Mouse (Mus musculus): ENCODE measurements around the gene A630095N17Rik.

Gene A630095N17Rik

DNA sequence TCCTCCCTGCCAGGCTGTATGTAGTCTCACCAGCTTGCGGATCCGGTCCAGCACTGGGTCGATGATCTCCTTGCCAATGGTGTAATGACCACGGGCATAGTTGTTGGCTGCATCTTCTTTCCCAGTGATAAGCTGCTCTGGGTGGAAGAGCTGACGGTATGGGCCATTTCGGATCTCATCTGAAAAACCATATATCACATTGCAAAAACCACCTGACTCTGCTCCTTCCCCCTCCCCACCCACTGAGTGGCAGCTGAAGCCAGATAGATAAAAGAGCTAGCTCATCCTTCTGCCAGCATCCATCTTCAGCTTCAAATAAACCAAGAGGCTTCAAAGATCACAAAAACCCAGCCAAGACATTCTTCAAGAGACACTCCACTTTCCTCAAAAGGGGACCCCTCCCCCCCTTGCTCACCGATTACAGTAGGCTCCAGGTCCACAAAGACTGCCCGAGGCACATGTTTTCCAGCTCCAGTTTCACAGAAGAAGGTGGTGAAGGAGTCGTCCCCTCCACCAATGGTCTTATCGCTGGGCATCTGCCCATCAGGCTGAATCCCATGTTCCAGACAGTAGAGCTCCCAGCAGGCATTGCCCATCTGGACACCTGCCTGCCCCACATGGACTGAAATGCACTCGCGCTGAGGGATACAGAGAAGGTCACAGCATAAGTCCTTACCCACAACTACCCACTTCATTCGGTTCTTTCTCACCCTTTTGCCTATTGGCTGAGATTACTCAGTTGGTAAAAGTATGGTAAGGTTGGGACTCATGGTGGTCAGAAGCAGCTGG, 14.9 kb downstream of the A630095N17Rik start:
- in situ Hi-C loops (cut with MboI, MseI): loop anchor here (10.0 kb wide), 3 partner anchors 92 to 622 kb away; partner anchors contain the start of genes Dnpep (in 1 of the 2) and Nhej1 (in 1 of the 2)

DNA sequence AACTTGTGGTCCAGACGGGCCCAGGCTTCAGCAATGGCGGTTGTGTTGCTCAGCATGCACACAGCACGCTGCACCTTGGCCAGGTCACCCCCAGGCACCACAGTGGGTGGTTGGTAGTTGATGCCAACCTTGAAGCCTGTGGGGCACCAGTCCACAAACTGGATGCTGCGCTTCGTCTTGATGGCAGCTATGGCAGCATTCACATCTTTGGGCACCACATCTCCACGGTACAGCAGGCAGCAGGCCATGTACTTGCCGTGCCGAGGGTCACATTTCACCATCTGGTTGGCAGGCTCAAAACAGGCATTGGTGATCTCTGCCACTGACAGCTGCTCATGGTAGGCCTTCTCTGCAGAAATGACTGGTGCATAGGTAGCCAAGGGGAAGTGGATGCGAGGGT, 16.1 kb downstream of the A630095N17Rik start:
- in situ Hi-C loops (cut with MboI, MseI): loop anchor here (10.0 kb wide), 3 partner anchors 91 to 621 kb away; partner anchors contain the start of genes Dnpep (in 1 of the 2) and Nhej1 (in 1 of the 2)

DNA sequence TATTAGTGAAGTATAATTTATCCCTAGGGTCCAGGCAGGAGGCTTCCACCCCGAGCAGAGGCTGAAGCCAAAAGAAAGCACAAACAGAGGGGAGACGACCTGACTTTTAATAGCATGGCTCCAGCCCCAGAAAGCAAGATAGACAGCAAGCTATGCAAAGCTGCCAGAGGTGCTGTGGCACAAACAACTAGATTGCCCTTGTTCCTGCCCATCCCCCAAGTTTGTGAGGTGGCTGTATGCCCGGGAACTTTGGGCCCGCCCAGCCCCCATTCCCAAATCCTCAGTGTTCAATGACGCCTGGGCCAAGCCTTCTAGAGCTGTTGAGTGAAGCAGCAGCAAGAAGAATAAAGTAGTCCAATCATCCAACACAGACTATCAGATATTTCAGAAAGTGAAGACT, 17.0 kb downstream of the A630095N17Rik start:
- in situ Hi-C loops (cut with MboI, MseI): loop anchor here (10.0 kb wide), 3 partner anchors 90 to 620 kb away; partner anchors contain the start of genes Dnpep (in 1 of the 2) and Nhej1 (in 1 of the 2)

DNA sequence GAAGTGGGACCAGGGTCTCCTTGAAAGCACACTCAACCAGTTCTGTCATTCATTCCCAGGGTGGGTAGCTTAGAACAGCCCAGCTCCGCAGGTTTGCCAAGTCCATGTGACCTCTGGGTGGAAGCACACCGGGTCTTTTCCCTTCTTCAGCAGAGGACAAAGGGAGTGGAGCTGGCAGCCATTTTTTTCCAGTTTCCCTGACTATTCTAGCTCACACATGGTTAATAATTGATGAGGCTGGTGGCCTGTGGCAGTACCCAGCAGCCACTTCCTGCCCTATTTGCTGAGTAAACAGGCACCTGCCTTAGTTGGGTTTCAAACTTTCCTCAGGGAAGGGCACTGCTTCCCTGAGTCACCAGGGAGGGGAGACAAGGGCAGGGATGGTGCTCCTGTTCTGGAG, 17.5 kb downstream of the A630095N17Rik start:
- in situ Hi-C loops (cut with MboI, MseI): loop anchor here (10.0 kb wide), 3 partner anchors 90 to 620 kb away; partner anchors contain the start of genes Dnpep (in 1 of the 2) and Nhej1 (in 1 of the 2)

DNA sequence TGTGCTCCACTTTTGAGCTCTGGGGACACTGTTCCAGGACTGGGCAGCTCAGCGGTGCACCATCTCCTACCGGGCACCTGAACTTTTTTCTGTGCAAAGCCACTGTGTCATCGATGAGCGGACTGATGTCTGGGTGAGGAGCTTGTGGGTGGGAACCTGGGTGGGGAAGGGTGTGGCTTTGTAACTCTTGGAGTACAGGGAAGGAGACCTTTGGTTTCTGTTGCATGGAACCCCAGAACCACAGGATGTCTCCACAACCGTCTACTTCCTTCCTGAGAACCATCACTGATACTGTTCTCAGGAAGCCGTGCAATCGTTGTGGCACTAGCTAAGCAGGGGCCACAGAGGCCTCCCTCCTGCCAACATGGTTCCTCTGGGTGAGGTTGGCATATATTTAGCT, 18.8 kb downstream of the A630095N17Rik start:
- in situ Hi-C loops (cut with MboI, MseI): loop anchor here (10.0 kb wide), 3 partner anchors 88 to 618 kb away; partner anchors contain the start of genes Dnpep (in 1 of the 2) and Nhej1 (in 1 of the 2)

DNA sequence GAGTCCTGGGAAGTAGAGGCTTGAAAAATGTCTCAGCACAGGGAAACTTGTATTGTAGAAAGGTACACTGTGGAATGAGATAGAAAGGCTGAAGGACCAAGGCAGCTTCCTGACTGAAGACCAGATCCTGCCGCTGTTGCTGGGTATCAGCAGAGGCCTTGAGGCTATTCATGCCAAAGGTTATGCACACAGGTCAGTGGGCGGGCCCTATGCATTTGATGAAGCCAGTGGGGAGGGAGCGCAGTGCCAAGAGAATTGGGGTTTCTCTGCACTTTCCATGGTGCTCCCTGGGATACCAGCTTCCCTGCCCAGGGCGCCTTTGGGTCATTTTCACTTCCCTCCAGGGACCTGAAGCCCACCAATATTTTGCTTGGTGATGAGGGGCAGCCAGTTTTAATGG, 19.4 kb downstream of the A630095N17Rik start:
- in situ Hi-C loops (cut with MboI, MseI): loop anchor here (10.0 kb wide), 3 partner anchors 88 to 618 kb away; partner anchors contain the start of genes Dnpep (in 1 of the 2) and Nhej1 (in 1 of the 2)

DNA sequence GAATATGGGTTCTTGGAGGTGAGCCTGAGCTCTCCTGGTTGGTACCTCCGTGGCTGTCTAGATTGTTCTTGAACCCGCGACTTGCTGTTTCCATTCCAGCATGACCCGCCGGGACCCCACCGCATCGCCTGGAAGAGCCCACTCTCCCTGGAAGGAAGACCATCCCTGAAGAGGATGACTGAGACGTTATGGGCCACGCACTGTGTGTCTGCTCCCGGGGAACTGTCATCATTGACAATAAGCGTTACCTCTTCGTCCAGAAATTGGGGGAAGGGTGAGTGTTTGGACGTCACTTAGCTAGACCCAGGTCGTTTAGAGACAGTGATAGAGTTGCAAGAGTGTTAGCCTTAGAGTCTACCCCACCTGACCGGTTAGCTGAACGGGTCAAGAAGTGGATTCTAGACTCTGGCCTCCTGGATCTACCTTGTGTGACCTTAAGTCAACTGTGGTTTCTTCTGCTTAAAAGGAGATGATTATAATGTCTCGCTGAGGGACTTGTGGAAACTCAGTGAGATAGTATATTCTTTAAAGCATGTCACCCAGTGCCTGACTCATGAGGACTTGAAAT, 20.7 kb downstream of the A630095N17Rik start:
- in situ Hi-C loops (cut with MboI, MseI): loop anchor here (10.0 kb wide), 3 partner anchors 86 to 616 kb away; partner anchors contain the start of genes Dnpep (in 1 of the 2) and Nhej1 (in 1 of the 2)

DNA sequence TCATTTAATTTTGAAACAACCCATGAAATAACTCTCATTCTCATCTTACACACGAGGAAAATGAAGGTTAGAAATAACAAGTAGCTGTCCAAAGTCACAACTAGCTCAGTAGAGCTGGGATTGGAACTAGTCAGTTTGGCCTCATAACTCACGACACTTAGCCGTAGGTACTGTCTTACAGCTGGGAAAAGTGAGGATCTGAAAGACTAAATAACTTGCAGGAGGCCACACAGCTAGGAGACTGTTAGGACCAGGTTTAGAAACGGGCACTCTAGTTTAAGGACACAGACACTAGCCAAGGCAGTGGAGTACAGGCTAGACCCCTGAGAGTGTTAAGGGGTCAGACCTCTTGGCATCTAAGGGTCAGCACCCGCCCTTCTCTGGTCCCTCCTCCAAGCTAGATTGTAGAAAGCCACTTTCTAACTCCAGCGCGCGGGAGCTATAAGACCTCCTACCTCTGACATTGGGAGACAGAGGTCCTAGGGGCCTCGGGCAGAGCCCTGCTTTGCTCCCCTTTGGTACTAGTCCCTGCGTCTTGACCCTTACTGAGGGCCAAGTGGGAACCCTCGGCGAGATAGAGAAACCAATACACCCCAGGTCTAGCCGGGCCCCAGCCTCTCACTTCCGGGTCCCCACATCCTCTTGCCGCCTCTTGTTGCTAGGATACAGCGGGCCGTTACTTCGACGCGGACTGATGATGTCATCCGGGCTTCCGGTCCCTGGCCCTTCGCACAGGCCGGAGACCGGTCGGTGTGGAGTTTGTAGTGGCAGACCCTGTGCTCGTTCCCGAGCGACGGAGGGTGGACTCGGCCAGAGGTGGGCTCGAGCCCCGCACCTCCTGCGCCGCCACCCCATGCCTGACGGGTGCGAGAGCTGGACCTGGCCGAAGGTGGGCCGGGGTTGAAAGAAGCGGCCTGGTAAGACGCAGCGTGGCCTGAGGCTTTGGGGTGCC, 21.5 kb downstream of the A630095N17Rik start, which contains the start of the genes Glb1l and Stk16:
Gene Glb1l (minus strand): TSS at position 678 of the 952 bp plus-strand sequence.
Gene Stk16 (plus strand): TSS at position 703 of the 952 bp plus-strand sequence.
- in situ Hi-C loops (cut with MboI, MseI): loop anchor here (10.0 kb wide), 3 partner anchors 86 to 616 kb away; partner anchors contain the start of genes Dnpep (in 1 of the 2) and Nhej1 (in 1 of the 2)

DNA sequence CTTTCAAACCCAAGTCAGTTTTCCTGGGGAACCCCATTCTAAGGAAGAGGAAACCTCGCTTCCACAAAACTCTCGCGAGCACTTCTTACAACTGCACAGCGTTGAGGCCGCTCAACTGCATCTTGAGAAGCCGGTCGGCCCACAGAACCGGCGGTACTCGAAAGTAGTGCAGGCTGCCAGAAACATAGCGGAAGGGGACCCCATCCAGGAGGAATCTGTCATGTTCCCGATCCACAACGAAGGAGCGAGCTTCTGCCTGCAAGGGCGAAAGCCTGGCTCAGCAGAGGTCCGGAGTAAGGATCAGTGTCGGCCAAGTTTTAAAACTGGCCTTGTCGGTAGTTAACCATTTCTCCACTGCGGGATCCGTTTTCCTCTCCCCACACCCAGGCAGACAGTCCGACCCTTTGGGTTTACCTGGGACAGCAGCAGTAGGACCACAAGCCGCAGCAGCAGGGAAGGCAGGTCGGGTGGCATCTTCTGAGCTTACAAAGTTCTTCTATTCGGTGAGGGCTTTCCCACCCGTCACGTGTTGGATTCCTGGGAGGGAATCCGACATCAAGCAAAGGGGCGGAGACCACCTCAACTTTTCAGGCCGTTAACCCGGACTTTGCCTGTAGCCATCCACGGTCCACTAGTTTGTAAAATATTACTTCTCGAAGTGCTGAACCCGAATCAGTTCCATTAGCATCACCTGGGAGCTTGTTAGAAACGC, 22.8 kb downstream of the A630095N17Rik start:
- in situ Hi-C loops (cut with MboI, MseI): no loop called here

DNA sequence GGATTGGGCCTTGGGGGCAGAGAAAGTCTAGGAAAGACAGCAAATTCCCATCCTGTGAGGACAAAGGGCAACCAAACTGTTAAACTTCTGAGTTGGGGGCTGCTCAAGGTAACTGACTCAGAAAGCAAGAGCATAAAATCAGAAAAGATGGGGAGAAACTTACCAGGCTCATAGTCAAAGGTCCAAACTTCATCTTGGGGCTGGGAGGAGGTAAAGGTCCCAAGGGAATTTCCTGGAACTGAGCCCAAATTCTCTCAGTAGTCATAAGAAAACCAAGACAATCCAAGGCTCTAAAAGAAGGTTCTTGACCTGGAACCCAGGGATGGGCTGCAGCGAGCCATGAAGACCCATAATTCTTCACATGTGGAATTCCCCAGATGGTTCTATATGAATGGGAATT, 30.7 kb downstream of the A630095N17Rik start:
- in situ Hi-C loops (cut with MboI, MseI): no loop called here

DNA sequence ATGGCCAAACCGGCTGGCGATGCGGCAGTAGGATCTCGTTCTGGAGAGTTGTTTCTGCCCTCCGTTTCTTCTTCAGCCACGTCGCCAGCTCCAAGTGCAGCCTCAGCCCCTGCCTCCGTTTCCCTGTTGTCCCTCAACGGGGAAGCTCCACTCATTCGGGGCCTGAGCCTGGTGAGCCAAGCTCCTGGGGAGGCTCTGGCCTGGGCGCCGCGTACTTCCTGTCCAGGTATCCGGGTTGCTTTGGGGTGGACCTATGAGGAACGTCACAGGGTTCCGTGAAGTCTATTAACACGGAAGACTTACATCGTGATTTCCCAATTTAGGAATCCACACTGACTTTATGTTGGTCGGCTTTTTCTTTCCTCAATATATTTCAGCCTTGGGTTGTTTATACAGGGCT, 39.5 kb downstream of the A630095N17Rik start:
- in situ Hi-C loops (cut with MboI, MseI): loop anchor here in 1 of 2 experiments (10.0 kb wide), 1 partner anchor 138 kb away; no protein-coding TSS in a partner anchor

DNA sequence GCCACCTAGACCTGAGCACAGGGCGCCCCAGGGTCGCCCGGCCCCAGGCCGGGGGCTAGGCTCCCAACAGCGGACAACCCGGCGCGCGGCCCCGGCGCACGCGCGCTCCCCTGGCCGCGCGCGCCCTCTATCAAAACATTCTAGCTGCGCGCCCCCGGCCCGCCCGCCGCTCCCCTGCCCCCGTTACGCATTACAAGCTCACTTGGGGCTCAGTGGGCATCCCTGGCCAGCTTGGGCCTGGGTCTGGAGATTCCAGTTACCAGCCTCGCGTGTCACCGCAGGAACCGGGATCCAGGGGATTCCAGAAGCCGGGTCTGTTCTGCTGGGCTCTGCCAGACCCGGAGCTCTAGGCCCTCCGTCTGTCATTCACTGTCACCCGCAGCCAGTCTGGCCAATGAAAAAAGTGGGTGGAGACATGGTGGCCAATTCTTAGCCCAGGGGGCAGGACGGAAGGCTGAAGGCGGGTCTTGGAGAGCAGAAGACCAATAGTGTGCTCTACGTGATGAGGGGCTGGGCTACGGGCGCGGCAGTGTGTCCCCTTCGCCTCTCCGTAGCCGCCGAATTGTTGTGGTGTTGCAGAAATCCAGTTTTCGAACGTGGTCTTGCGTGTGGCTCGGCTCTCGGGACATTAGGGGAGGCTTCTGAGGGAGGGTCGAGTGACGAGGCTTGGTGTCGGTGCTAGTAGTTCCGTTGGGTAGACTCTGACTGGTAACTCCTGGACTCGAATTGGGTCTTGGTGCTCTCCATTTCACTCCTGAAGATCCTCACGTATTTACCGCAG, 40.1 kb downstream of the A630095N17Rik start, which contains the start of the genes Ankzf1 and Atg9a:
Gene Ankzf1 (plus strand): TSS at position 530 of the 781 bp plus-strand sequence.
Gene Atg9a (minus strand): TSS at position 575 of the 781 bp plus-strand sequence.
- in situ Hi-C loops (cut with MboI, MseI): loop anchor here in 1 of 2 experiments (10.0 kb wide), 1 partner anchor 137 kb away; no protein-coding TSS in a partner anchor

DNA sequence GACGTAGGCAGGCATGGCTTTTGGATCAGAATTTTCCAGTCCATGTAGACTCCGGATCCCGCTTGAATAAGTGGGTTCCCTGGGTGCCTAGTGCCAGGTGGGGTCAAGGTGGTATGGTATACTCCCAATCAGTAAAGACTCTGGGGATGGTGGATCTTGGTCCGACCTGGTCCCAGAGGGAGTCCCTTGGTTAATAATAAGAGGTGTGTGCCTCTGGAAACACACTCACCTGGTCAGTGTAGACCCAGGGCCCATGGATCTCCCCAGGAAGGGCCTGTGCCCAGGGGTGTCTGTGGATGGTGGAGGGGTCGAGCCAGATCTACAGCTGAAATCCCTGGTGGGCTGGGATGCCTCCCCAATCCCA, 40.7 kb downstream of the A630095N17Rik start:
- in situ Hi-C loops (cut with MboI, MseI): loop anchor here in 1 of 2 experiments (10.0 kb wide), 1 partner anchor 136 kb away; no protein-coding TSS in a partner anchor

DNA sequence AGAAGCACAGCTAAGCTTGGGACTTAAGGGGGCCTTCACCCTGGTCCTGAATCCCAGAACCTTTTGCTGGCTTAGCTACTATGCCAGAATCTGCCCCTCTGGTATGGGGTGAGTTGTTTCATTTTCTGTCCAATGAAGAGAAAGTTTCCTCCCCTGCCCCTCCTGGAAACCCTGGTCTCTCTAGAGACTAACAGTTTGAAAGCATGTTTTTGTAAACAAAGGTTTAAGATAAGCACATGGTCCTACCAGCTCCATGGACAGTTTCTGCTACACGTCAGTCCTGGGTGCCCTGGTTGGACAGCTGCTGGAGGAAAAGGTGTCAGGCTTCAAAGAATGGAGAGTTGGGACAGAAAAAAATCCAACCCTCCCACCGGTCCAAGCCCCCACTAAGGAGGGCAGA, 41.3 kb downstream of the A630095N17Rik start:
- in situ Hi-C loops (cut with MboI, MseI): loop anchor here in 1 of 2 experiments (10.0 kb wide), 1 partner anchor 136 kb away; no protein-coding TSS in a partner anchor

DNA sequence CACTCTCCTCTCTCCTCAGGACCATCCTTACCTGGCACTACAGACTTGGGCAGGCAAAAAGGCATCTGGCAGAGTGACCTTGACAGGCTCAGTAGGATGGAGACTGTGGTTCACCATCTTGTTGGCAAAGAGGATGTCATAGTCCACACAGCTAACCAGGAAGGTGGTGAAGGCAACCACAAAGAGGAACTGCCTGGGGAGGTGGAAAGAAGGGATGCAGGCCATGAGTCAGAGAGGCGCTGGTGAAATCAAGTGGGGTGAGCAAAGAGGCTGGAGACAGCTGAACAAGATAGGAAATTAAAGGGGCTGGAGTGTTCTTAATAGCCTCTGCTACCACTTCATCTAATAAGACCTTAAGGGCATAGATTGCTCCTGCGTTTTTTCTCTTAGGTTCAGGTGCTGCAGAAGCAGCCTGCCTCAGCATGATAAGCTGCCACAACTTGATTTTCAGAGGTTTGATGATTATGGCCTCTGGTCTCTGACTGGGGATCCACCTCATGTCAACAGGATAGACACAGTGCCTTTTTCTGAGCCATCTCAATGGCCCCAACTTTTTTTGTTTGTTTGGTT, 43.9 kb downstream of the A630095N17Rik start:
- in situ Hi-C loops (cut with MboI, MseI): loop anchor here in 1 of 2 experiments (5.0 kb wide), 1 partner anchor 61 kb away; the partner anchor contains the start of gene Nhej1

DNA sequence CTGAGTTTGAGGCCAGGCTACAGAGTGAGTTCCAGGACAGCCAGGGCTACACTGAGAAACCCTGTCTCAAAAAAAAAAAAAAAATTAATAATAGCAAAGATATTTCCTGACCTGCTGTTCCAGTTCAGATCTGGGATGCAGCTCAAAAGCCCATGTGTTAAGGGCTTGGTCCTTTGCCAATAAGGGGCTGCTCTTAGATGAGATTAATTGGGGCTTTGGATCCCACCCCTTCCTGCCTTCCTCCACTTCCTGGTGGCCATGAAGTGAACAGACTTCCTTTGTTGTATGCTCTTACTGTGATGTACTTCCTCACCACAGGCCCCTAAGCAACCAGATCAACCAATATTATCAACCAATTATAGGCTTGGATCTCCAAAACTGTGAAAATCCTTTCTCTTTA, 44.8 kb downstream of the A630095N17Rik start:
- in situ Hi-C loops (cut with MboI, MseI): loop anchor here in 1 of 2 experiments (5.0 kb wide), 1 partner anchor 60 kb away; the partner anchor contains the start of gene Nhej1

DNA sequence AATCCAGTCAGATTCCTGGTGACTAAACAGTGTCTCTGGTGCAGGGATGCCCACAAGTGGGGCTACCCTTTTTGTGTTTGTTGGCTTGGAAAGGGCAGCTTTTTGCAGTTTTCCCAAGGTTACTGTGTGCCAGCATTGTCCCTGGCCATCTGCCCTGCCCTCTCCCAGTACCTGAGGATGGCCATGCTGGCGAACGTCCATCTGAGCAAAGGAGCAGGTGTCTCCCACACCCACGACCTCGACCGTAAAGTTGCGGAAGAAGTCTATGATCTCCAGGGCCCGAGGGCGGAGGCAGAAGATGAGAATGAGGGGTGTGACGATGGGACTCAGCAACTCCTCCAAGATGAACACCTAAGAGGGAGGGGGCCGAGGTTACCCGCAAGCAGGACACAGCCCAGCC, 46.4 kb downstream of the A630095N17Rik start:
- in situ Hi-C loops (cut with MboI, MseI): loop anchor here in 1 of 2 experiments (5.0 kb wide), 1 partner anchor 58 kb away; the partner anchor contains the start of gene Nhej1

DNA sequence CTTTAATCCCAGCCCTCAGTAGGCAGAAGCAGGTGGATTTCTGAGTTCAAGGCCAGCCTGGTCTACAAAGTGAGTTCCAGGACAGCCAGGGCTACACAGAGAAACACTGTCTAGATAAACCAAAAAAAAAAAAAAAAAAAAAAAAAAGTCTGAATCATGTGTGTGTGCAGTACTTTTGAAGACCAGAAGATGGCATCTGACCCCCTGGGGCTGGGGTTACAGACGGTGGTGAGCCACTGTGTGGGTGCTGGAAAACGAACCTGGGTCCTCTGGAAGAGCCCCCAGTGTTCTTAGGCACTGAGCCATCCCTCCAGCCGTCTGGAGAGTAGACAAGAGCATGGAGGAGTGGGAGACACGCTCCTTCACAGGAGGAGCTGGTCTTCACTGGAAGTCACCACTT, 49.7 kb downstream of the A630095N17Rik start:
- in situ Hi-C loops (cut with MboI, MseI): no loop called here
